In the genomic region with DNA sequence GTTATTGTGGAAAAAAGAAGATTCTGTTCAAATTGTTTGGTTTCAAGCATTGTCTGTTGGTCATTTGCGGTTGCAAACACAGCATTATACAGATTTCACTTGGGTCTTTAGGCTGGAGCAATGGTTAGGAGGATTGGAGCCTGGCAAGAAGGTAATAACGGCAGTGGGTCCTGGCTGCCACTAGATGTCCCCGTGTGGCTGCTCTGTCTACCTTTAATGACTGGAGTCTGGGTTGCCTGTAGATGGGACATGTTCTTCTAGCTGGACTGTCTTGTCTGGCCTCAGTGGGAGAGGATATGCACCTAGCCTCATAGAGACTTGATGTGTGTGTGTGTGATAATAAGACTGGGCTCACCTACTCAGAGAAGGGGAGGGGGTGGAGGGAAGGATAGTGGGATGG, we compare ENCODE assay signal across 8 mouse cellular contexts.
A peak's percentile ranks its signal among the peaks of the same experiment; 100 is the strongest.
DNase-seq lines count a peak whose midpoint lies in the region; ATAC-seq and TF ChIP-seq lines count a peak whose summit lies in the region.
"Had no signal": no experiment of that assay in that cellular context is flagged by ENCODE, and none has a peak within 500 bp of the region (broad histone marks: within the 10 kb centered on the region; RNA-seq: fewer than 3 reads in every experiment).

No protein-coding gene starts in this region.

- no peaks in the 10 kb centered on the region for H3K36me3 ChIP-seq in ES-Bruce4 (ENCODE audit: control insufficient read depth, insufficient read depth, low read length, poor library complexity, severe bottlenecking)
- no peaks in the 10 kb centered on the region for H3K36me3 ChIP-seq in kidney, embryonic 15.5 days
- H3K36me3 ChIP-seq in stomach, postnatal 0 days (ENCODE audit: control insufficient read depth, insufficient read depth, low read length), result no peaks in the 10 kb centered on the region
- H3K36me3 ChIP-seq: embryonic facial prominence, embryonic 13.5 days had no signal

- DNase-seq in layer of hippocampus, adult 11-12 months (ENCODE audit: low spot score), result peak; percentile 15
- no peak for DNase-seq in layer of hippocampus, postnatal 36 days
- peak; percentile 8 for DNase-seq in adrenal gland, postnatal 25 days
- DNase-seq in stomach, postnatal 0 days (ENCODE audit: low spot score), result no peak
- DNase-seq in heart, postnatal 36 days, result no peak

- H3K9ac ChIP-seq in ES-Bruce4 (ENCODE audit: low read depth, poor library complexity, severe bottlenecking), result no peak overlapping the region
- no peak overlapping the region for H3K9ac ChIP-seq in kidney, embryonic 15.5 days
- H3K9ac ChIP-seq in stomach, postnatal 0 days (ENCODE audit: low read length), result no peak overlapping the region
- H3K9ac ChIP-seq: embryonic facial prominence, embryonic 13.5 days had no signal

- WGBS in kidney, embryonic 15.5 days, result 36% methylated on average over 3 of the region's 3 CpGs
- WGBS in stomach, postnatal 0 days, result 44% methylated on average over 3 of the region's 3 CpGs

- H3K27ac ChIP-seq in ES-Bruce4 (ENCODE audit: insufficient read depth, low read length), result no peak overlapping the region
- H3K27ac ChIP-seq in kidney, embryonic 15.5 days, result no peak overlapping the region
- no peak overlapping the region for H3K27ac ChIP-seq in stomach, postnatal 0 days (replicated peaks)
- H3K27ac ChIP-seq: embryonic facial prominence, embryonic 13.5 days had no signal

- no peak overlapping the region for H3K4me3 ChIP-seq in ES-Bruce4 (ENCODE audit: low read depth, low read length)
- no peak overlapping the region for H3K4me3 ChIP-seq in kidney, embryonic 15.5 days (replicated peaks)
- no peak overlapping the region for H3K4me3 ChIP-seq in stomach, postnatal 0 days (ENCODE audit: low read depth, low read length)
- H3K4me3 ChIP-seq: embryonic facial prominence, embryonic 13.5 days had no signal

- intact Hi-C loops in heart, postnatal 36 days (cut with DNase I), result no loop called here

- no peaks in the 10 kb centered on the region for H3K27me3 ChIP-seq in ES-Bruce4 (ENCODE audit: control insufficient read depth, insufficient read depth, low read length, poor library complexity, severe bottlenecking)
- no peaks in the 10 kb centered on the region for H3K27me3 ChIP-seq in kidney, embryonic 15.5 days
- H3K27me3 ChIP-seq in stomach, postnatal 0 days (ENCODE audit: control insufficient read depth, insufficient read depth, low read length), result no peaks in the 10 kb centered on the region
- H3K27me3 ChIP-seq: embryonic facial prominence, embryonic 13.5 days had no signal

- TF ChIP-seq POLR2A in ES-Bruce4 (IDR thresholded peaks at IDR 0.05; ENCODE audit: insufficient read depth, low read length), result no peak

- H3K4me1 ChIP-seq in ES-Bruce4 (ENCODE audit: control insufficient read depth, insufficient read depth, low read length), result no peaks in the 10 kb centered on the region
- H3K4me1 ChIP-seq in kidney, embryonic 15.5 days, result peaks cover 9% of the 10 kb centered on the region
- H3K4me1 ChIP-seq in stomach, postnatal 0 days (replicated peaks; ENCODE audit: control insufficient read depth, insufficient read depth), result no peaks in the 10 kb centered on the region

- no peak for TF ChIP-seq EP300 in ES-Bruce4 (IDR thresholded peaks at IDR 0.05; ENCODE audit: insufficient read depth, low read depth, low read length)
- TF ChIP-seq EP300 in stomach, postnatal 0 days (optimal IDR thresholded peaks at IDR 0.05), result no peak

- no peak overlapping the region for H3K4me2 ChIP-seq in kidney, embryonic 15.5 days
- no peak overlapping the region for H3K4me2 ChIP-seq in stomach, postnatal 0 days (replicated peaks; ENCODE audit: low read depth)
- H3K4me2 ChIP-seq: embryonic facial prominence, embryonic 13.5 days had no signal

- H3K9me3 ChIP-seq in ES-Bruce4 (replicated peaks; ENCODE audit: control insufficient read depth, insufficient read depth, low read length, poor library complexity, severe bottlenecking), result no peaks in the 10 kb centered on the region; the same call in 1 of the 2 replicates
- H3K9me3 ChIP-seq in kidney, embryonic 15.5 days (replicated peaks), result no peaks in the 10 kb centered on the region
- no peaks in the 10 kb centered on the region for H3K9me3 ChIP-seq in stomach, postnatal 0 days (ENCODE audit: control insufficient read depth, low read length)
- H3K9me3 ChIP-seq: embryonic facial prominence, embryonic 13.5 days had no signal

- peak; percentile 73 for TF ChIP-seq CTCF in ES-Bruce4 (IDR thresholded peaks at IDR 0.05; ENCODE audit: low read depth, low read length)
- peak; percentile 64 for TF ChIP-seq CTCF in stomach, postnatal 0 days (IDR thresholded peaks at IDR 0.05; ENCODE audit: low read depth)

- ATAC-seq in kidney, embryonic 15.5 days (replicated peaks; ENCODE audit: low FRiP score), result 0 out of 2 replicates have a peak, but pooled peaks have one; percentile 71
- no peak for ATAC-seq in stomach, postnatal 0 days (ENCODE audit: low FRiP score, low TSS enrichment)

Comparison
In these comparisons a context has a peak if more than half of its experiments do, and no peak if none do; other contexts are left out.
1. DNase-seq: peak in layer of hippocampus, adult 11-12 months (single experiment) and adrenal gland, postnatal 25 days (single experiment); none in layer of hippocampus, postnatal 36 days (0 of 2), stomach, postnatal 0 days (single experiment) and heart, postnatal 36 days (0 of 2).